Mouse (Mus musculus): ENCODE results near the gene Elp5. TPM values are rescaled to one million over a fixed set of nuclear protein-coding genes. Genes with fewer than 3 reads are reported as not detected.

The Elp5 gene
- total and polyA plus RNA-seq, 3 experiments, result 95.9 to 177 (median 119) TPM

GRCm38 (mm10) chr11:69989949-69990348 lies 7.6 kb upstream of the Elp5 start:
- peaks cover 24% of the 10 kb centered on the region for H3K79me2 ChIP-seq (replicated peaks; ENCODE audit: control insufficient read depth, extremely low read depth, insufficient read depth, poor library complexity, severe bottlenecking)
- dilution Hi-C loops (cut with MboI; ENCODE audit: extremely low pct_ligation_motif_present, extremely low pct_unique_long_range_greater_than_20kb, low sequenced_read_pairs) (no loop called here), in situ Hi-C loops (cut with MboI; ENCODE audit: low pct_ligation_motif_present, low pct_unique_long_range_greater_than_20kb, low sequenced_read_pairs) (no loop called here)
- no peak overlapping the region for H3K9ac ChIP-seq (ENCODE audit: insufficient read depth, low read depth)
- DNase-seq (ENCODE audit: extremely low read depth), result no peak
- 0 out of 2 replicates have a peak overlapping the region, but pooled peaks have one; percentile 24 for H3K27ac ChIP-seq (ENCODE audit: insufficient read depth, low read depth)
- TF ChIP-seq USF1 (IDR thresholded peaks at IDR 0.05; ENCODE audit: low read depth, low read length) (no peak), CHD2 (IDR thresholded peaks at IDR 0.05; ENCODE audit: low read length) (no peak), E2F4 (IDR thresholded peaks at IDR 0.05; ENCODE audit: insufficient replicate concordance, low read depth, low read length) (no peak), TCF12 (IDR thresholded peaks at IDR 0.05; ENCODE audit: low read depth, low read length) (no peak), BHLHE40 (IDR thresholded peaks at IDR 0.05; ENCODE audit: low read depth, low read length) (no peak), ZNF384 (IDR thresholded peaks at IDR 0.05; ENCODE audit: low read depth, low read length) (no peak), MXI1 (IDR thresholded peaks at IDR 0.05; ENCODE audit: low read depth, low read length) (no peak), PAX5 (IDR thresholded peaks at IDR 0.05; ENCODE audit: low read length) (no peak), KAT2A (IDR thresholded peaks at IDR 0.05; ENCODE audit: insufficient replicate concordance, low read length) (no peak), ETS1 (conservative IDR thresholded peaks at IDR 0.05; ENCODE audit: low read depth, low read length) (no peak), MAX (IDR thresholded peaks at IDR 0.05; ENCODE audit: low read length) (no peak), NELFE (IDR thresholded peaks at IDR 0.05; ENCODE audit: low read depth, low read length) (no peak), HCFC1 (IDR thresholded peaks at IDR 0.05; ENCODE audit: low read depth, low read length) (no peak), RAD21 (IDR thresholded peaks at IDR 0.05; ENCODE audit: low read depth, low read length) (no peak), SMC3 (IDR thresholded peaks at IDR 0.05; ENCODE audit: low read depth, low read length) (no peak), POLR2AphosphoS2 (IDR thresholded peaks at IDR 0.05; ENCODE audit: low read depth, low read length) (no peak), MEF2A (IDR thresholded peaks at IDR 0.05; ENCODE audit: borderline replicate concordance, low read depth, low read length) (no peak), USF2 (conservative IDR thresholded peaks at IDR 0.05; ENCODE audit: low read depth, low read length) (no peak), MAZ (IDR thresholded peaks at IDR 0.05; ENCODE audit: low read depth, low read length) (no peak), ELF1 (IDR thresholded peaks at IDR 0.05; ENCODE audit: low read depth, low read length) (no peak)
- peaks cover 57 to 71% of the 10 kb centered on the region in 2 experiments for H3K36me3 ChIP-seq (replicated peaks in 1 of 2; ENCODE audit: control insufficient read depth in 1 of 2, insufficient read depth in 1 of 2, low read length in 1 of 2)
- H3K4me1 ChIP-seq (ENCODE audit: control insufficient read depth in 1 of 2, insufficient read depth in 2 of 2), result peaks cover 8 to 26% of the 10 kb centered on the region in 2 experiments; a peak in 3 of 4 replicates
- no peaks in the 10 kb centered on the region for H3K27me3 ChIP-seq (replicated peaks)
- no peaks in the 10 kb centered on the region for H3K9me3 ChIP-seq (replicated peaks; ENCODE audit: low read length)
- no peak overlapping the region for H3K4me2 ChIP-seq (ENCODE audit: insufficient read depth, low read depth, poor library complexity, severe bottlenecking)
- no peak overlapping the region for H3K4me3 ChIP-seq (replicated peaks in 1 of 3; ENCODE audit: low read depth in 2 of 3, low read length in 2 of 3, poor library complexity in 1 of 3)

GRCm38 (mm10) chr11:69984431-69984830 lies 2.1 kb upstream of the Elp5 start:
- Histone ChIP-seq H3K27me3 (replicated peaks) (no peaks in the 10 kb centered on the region), H3K27ac (ENCODE audit: insufficient read depth, low read depth) (no peak overlapping the region), H3K4me3 (replicated peaks in 1 of 3; ENCODE audit: low read depth in 2 of 3, low read length in 2 of 3, poor library complexity in 1 of 3) (no peak overlapping the region), H3K4me1 (ENCODE audit: control insufficient read depth in 1 of 2, insufficient read depth in 2 of 2) (peaks cover 5 to 22% of the 10 kb centered on the region in 2 experiments), H3K79me2 (replicated peaks; ENCODE audit: control insufficient read depth, extremely low read depth, insufficient read depth, poor library complexity, severe bottlenecking) (peaks cover 35% of the 10 kb centered on the region), H3K9ac (ENCODE audit: insufficient read depth, low read depth) (no peak overlapping the region), H3K9me3 (replicated peaks; ENCODE audit: low read length) (no peaks in the 10 kb centered on the region), H3K36me3 (replicated peaks in 1 of 2; ENCODE audit: control insufficient read depth in 1 of 2, insufficient read depth in 1 of 2, low read length in 1 of 2) (peaks cover 47 to 64% of the 10 kb centered on the region in 2 experiments), H3K4me2 (ENCODE audit: insufficient read depth, low read depth, poor library complexity, severe bottlenecking) (no peak overlapping the region)
- no peak for DNase-seq (ENCODE audit: extremely low read depth)
- in situ Hi-C loops (cut with MboI; ENCODE audit: low pct_ligation_motif_present, low pct_unique_long_range_greater_than_20kb, low sequenced_read_pairs) (no loop called here), dilution Hi-C loops (cut with MboI; ENCODE audit: extremely low pct_ligation_motif_present, extremely low pct_unique_long_range_greater_than_20kb, low sequenced_read_pairs) (no loop called here)
- no peak for TF ChIP-seq IRF4 (IDR thresholded peaks at IDR 0.05; ENCODE audit: low read depth, low read length)
- TF ChIP-seq TBP (conservative IDR thresholded peaks at IDR 0.05; ENCODE audit: low read depth, low read length), result no peak
- TF ChIP-seq JUND (conservative IDR thresholded peaks at IDR 0.05; ENCODE audit: low read depth, low read length), result no peak
- TF ChIP-seq MXI1 (IDR thresholded peaks at IDR 0.05; ENCODE audit: low read depth, low read length), result no peak
- no peak for TF ChIP-seq ZMIZ1 (IDR thresholded peaks at IDR 0.05; ENCODE audit: low read depth, low read length)
- no peak for TF ChIP-seq JUN (IDR thresholded peaks at IDR 0.05; ENCODE audit: insufficient read depth, low read depth, low read length)
- TF ChIP-seq GABPA (IDR thresholded peaks at IDR 0.05; ENCODE audit: insufficient replicate concordance, low read depth, low read length), result no peak
- no peak for TF ChIP-seq SMC3 (IDR thresholded peaks at IDR 0.05; ENCODE audit: low read depth, low read length)
- no peak for TF ChIP-seq EP300 (IDR thresholded peaks at IDR 0.05; ENCODE audit: low read length)
- no peak for TF ChIP-seq USF1 (IDR thresholded peaks at IDR 0.05; ENCODE audit: low read depth, low read length)
- TF ChIP-seq KAT2A (IDR thresholded peaks at IDR 0.05; ENCODE audit: insufficient replicate concordance, low read length), result no peak
- no peak for TF ChIP-seq ETS1 (conservative IDR thresholded peaks at IDR 0.05; ENCODE audit: low read depth, low read length)
- no peak for TF ChIP-seq TCF12 (IDR thresholded peaks at IDR 0.05; ENCODE audit: low read depth, low read length)
- TF ChIP-seq CHD1 (IDR thresholded peaks at IDR 0.05; ENCODE audit: low read depth, low read length), result no peak
- TF ChIP-seq ELF1 (IDR thresholded peaks at IDR 0.05; ENCODE audit: low read depth, low read length), result no peak
- TF ChIP-seq CTCF (conservative IDR thresholded peaks at IDR 0.05 in 1 of 2, IDR thresholded peaks at IDR 0.05 in 1 of 2; ENCODE audit: low read depth in 2 of 2, low read length in 2 of 2), result no peak
